Mouse (Mus musculus) R1 (cell line): ENCODE results near the gene Frem1.

Experiments used
- DNase-seq: peaks from one replicate; pipeline ENCODE4 v3.0.0-alpha.2; 2018; ENCODE audit warnings: low read depth, low spot score

The Frem1 gene

GRCm38 (mm10) chr4:82933698-82934210 lies 118.4 kb downstream of the Frem1 start:
- peak; percentile 64 for DNase-seq

DNA sequence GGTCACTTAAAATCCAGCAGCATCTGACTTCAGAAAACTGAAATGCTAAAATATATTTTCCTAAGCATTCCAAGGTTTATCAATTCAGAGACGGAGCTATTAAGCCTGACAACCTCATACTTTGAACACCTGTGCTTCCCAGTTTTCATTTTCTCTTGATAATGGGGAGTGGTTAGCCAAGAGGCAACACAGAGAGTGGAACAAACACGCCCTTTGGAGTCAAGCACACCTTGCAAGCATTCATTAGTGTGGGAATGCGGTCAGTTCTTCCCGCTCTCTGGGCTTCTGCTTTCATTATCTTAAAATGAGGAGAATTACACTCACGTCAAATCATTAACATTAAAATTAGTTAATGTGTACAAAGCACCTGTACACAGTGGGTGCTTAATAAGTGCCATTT lies 122.1 kb downstream of the Frem1 start:
- peak; percentile 11 for DNase-seq

- no peak for DNase-seq
Measured at GRCm38 (mm10) chr4:82921962-82922361, 130.2 kb downstream of the Frem1 start.

DNA sequence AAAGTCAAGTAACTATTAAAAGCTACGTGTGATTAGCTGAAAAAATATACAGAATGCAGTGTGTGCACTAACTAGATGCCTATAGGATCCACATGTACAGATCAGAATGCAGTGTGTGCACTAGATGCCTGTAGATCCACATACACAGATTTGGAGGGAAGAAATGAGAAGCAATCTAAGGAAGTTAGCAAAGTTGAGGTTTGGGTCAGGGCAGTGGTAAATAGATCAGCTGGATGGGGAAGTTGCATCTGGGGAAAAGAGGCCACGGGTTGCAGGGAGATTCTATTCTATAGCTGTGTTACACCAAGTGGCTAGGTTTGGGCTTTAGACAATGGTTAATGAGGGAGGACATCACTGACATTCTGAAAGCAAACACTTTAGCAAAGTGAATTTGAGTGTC lies 133.5 kb downstream of the Frem1 start:
- no peak for DNase-seq

- DNase-seq = no peak
Measured at GRCm38 (mm10) chr4:82916678-82917050, 135.5 kb downstream of the Frem1 start.

- no peak for DNase-seq
Measured at GRCm38 (mm10) chr4:82916003-82916677, 136.0 kb downstream of the Frem1 start.

GRCm38 (mm10) chr4:82915576-82915975 lies 136.6 kb downstream of the Frem1 start:
- no peak for DNase-seq

DNA sequence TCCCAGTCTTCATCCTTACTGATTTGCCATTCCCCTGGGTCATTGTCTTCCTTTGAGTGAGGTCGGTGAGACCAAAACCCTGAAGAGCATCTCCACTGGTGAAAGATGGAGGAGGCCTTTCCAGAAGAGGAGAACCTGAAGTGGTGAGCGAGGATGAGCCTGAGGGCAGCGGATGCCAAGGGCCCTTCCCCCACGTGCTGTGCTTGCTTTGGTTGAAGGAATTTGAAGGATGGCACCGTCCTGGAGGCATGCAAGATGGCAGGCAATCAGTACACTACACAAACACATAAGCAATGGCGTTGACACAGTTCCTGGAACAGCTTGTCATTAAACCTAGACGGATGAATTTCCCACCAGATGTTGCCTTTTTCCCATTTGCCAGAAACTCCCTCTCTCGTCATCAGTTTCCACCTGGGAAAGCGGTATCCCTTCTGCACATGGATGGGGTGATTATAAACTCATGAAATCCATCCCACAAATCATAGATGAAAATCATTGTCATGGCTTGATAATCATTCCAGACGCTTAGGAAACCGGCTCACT lies 137.5 kb downstream of the Frem1 start:
- no peak for DNase-seq

- DNase-seq = no peak
Measured at GRCm38 (mm10) chr4:82895227-82895626, 156.9 kb downstream of the Frem1 start.

DNA sequence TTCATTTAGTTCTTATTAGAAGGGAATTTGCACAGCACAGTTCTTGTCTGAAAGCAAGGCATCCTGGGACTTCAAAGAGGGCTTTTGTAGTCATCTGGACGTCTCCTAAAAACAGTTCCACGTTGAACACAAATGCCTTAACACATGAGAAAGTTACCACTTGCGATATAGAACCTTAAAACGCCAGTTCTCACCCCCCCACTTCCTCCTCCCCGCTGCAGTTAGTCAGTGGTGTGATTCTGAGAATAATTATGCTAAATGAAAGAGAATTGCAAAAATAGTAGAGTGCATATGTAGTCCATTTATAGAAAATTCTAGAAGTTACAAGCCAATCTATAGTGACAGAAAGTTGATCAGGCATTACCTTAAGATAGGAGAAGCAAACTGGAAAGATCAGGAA lies 159.9 kb downstream of the Frem1 start:
- no peak for DNase-seq

- DNase-seq = no peak
Measured at GRCm38 (mm10) chr4:82891566-82891965, 160.6 kb downstream of the Frem1 start.

DNA sequence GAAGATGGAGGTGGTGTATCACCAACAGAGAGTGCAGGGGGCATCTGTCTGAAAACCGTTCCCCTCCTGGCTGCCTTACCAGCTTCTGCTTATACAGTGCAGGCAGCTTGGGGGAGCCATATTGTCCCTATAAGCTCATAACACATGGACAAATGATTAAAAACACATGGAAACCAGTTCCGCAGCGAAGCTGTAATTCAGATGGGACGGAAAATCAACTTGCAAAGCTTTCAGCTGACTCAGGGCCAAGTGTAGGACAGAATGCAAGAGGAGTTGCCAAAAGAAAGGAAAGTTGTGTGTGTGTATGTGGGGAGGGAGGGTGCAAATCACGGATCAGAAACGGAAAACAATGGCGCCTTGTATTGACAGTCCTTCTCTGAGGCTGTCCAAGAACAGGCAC lies 161.1 kb downstream of the Frem1 start:
- DNase-seq = no peak

- DNase-seq = no peak
Measured at GRCm38 (mm10) chr4:82890585-82890984, 161.6 kb downstream of the Frem1 start.

DNA sequence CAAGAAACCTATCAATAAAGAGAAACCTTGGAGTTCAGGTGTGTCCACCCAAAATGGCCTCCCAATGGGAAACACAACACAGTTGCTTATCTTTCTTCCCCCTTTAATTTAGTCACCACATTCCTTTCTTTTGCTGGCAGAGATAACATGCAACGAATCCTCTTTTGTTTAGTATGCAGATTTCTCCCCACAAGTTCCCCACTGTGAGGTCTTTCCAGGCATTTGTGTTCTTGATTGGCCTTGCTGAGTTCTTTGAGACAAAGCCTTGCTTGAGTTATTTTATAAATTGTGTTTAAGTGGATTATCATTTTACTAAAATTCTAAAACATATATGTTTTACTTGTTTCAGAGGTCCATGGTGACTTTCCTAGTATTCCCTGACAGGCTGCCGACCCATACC lies 166.0 kb downstream of the Frem1 start:
- peak; percentile 71 for DNase-seq

- DNase-seq = peak; percentile 8
Measured at GRCm38 (mm10) chr4:82885535-82885913, 166.6 kb downstream of the Frem1 start.

DNA sequence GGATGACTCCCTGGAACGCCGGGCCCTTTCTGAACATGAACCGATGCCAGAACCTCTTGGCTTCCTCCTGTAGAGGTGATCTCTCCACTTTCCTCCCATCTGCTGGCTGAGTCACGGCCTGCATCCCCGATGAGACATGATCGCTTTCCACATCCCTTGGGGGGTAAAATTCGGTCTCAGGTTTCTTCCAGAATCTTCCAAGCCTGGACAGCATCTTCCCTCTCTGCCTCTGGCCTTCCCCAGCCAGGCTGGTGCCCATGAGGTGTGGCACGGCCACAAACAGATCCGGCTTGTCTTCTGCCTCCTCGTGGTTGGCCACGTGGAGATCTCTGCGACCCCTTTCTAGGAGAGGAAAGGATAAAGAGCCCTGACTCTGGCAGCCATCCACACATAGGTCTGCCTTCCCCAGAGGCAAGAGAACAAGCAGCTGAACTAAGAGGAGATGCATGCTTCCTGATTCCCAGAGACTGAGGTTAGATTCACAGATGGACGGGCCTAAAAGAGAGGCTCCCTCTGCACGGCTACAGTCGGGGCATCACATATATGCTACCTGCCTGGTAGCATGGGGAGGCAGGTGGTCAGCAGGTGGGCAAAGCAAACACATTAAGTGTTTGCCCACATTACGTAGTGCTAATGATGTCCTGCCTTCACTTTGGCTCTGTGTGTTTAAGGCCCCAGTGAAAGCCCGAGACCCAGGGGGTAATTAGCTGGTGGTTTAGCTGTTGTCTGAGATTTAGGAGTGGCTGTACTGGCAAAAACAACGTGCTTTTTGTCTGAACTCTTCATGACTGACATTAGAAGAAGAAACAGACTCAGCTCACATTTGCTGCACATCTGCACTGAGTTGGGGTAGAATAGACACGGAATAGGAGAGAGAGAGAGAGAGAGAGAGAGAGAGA lies 167.3 kb downstream of the Frem1 start, which contains the start of gene Cer1:
Cer1 (minus strand) TSS at position 513 of the 899 bp plus-strand sequence.
- no peak for DNase-seq

DNA sequence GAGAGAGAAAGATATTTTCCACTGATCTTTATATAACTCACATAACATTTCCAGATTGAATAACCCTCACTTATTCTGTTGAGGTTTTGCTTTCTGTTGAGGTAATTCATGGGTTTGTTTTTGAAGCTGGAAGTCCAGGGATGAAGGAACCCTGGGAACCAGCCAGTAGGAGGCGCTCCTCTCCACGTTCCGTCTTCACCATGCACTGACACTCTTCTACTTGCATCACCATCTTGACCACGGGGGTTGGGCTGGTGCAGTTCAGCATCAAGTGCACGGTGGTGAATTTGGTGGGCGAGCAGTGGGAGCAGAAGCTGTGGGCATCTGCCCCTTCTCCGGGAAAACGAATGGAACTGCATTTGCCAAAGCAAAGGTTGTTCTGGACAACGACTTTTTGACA lies 169.6 kb downstream of the Frem1 start:
- peak; percentile 63 for DNase-seq

GRCm38 (mm10) chr4:82881366-82881765 lies 170.8 kb downstream of the Frem1 start:
- DNase-seq = no peak

DNA sequence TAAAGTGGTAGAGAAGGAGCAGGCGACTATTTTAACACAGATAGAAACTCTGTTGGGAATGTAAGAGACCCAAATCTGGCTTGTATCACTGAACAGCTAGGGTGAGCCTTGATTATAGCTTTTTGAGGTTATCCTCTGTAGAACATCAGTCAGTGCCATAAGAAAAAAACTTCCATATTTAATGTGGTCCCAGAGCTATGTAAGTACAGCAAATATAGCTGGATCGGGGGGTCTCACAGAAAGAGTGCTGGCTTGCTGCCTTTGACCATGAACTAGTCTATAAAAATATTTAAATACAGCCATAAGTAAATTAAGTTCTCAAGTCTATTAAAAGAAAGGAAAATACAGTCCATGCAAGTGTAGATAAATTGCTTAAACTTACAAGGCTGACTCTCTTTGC lies 171.9 kb downstream of the Frem1 start:
- DNase-seq = no peak

- no peak for DNase-seq
Measured at GRCm38 (mm10) chr4:82879152-82879551, 173.0 kb downstream of the Frem1 start.

GRCm38 (mm10) chr4:82876656-82877055 lies 175.5 kb downstream of the Frem1 start:
- DNase-seq = no peak

- DNase-seq = no peak
Measured at GRCm38 (mm10) chr4:82875532-82875931, 176.6 kb downstream of the Frem1 start.
